Mouse (Mus musculus): Measurements from ENCODE around the gene Gab1.
A peak's percentile ranks its signal among the peaks of the same experiment; 100 is the strongest.

Gab1 gene

GRCm38 (mm10) chr8:80880196-80881106 lies at the start of gene Gab1:
Gene Gab1 (minus strand): TSS chr8:80880519.
- DNase-seq (ENCODE audit: low spot score in 2 of 2), result peak; percentile 36 to 71

- DNase-seq (ENCODE audit: low spot score in 2 of 2), result no peak
Measured at GRCm38 (mm10) chr8:80928770-80929169, 48.5 kb upstream of the Gab1 start.

- no peak for DNase-seq (ENCODE audit: low spot score in 2 of 2)
Measured at GRCm38 (mm10) chr8:80923794-80924316, 43.5 kb upstream of the Gab1 start.

- DNase-seq (ENCODE audit: low spot score in 2 of 2), result peak in 1 of 2 experiments; percentile 20
Measured at GRCm38 (mm10) chr8:80922642-80923041, 42.3 kb upstream of the Gab1 start.

GRCm38 (mm10) chr8:80919130-80919529 lies 38.8 kb upstream of the Gab1 start:
- DNase-seq (ENCODE audit: low spot score in 2 of 2), result no peak

DNA sequence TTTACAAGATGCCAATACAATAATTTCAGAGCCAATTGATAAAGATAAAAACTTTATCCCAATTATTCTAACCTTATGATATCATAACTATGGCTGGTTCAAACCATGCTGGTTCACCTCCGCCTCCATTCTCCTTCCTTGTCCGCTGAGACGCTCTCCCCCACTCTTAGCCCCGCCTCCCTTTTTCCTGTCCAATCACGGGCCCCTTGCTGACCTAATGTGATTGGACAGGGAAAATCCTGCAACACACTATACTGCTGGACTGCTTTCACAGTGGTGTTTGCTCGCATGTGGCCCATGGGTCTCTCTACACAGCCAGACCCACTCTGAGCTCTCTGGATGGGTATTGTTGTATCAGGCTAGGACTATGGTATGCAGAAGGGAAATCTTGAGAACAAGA lies 38.2 kb upstream of the Gab1 start:
- no peak for DNase-seq (ENCODE audit: low spot score in 2 of 2)

GRCm38 (mm10) chr8:80916463-80917235 lies 36.3 kb upstream of the Gab1 start:
- DNase-seq (ENCODE audit: low spot score in 2 of 2), result no peak

DNA sequence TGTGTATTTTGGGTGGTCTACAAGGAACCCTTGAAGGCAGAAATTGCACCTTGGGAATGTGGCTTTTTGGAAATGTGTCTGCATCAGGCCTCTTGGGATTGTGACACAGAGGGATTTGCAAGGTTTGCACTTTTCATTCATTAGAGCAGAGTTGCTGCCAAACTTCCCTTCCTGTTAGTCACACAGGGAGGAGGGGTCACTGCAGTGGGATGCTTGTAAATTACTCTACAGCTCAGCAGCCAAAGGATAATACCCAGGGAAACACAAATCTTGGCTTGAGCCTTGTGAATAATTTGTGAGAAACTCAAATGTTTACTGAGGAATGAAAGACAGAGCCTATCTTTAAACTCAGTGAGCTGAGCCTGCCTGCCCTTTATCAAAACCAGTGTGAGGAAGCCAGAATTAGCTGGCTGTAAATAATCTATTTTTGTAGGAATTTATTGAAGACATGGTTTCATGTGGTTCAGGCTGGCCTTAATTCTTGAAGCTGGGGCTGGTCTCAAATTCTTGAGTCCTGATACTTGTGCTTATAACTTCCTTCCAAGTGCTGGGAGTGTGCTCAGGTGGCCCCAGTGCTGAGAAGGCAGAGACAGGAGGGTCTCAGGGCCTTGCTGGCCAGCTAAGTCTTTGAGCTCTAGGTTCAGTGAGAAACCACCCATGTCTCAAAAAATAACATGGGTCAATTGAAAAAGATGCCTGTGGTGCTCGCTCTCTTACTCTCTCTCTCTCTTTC lies 32.9 kb upstream of the Gab1 start:
- no peak for DNase-seq (ENCODE audit: low spot score in 2 of 2)

GRCm38 (mm10) chr8:80911400-80911799 lies 31.1 kb upstream of the Gab1 start:
- no peak for DNase-seq (ENCODE audit: low spot score in 2 of 2)

DNA sequence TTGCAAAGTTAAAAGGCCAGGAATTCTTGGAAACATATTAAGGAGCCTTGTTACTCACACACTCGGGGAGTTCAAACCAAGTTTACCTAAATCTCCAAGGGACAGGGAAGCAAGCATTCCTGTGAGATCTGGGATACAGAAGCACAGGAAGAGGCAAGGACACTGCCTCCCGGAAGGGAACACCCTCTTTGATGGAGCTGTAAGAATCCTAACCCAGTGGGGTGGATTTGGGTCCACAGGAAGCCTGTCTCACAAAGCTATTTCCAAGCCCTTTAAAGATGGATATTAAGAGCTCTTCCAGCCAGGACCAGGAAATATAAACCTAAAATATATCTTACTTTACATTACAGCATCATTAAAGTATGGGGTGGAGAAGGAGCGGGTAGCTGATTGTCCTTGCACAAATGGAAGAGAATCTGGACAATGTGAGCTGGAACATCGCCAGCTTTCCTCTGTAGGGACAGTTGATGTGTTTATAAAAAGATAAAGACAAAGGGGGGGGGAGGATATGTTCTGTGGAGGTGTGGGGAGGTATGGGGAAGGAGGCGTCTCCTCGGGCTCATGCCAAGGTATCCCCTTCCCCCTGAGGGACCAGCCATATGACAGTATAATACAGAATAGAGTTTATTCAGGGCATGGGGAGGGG lies 28.1 kb upstream of the Gab1 start:
- no peak for DNase-seq (ENCODE audit: low spot score in 2 of 2)

DNA sequence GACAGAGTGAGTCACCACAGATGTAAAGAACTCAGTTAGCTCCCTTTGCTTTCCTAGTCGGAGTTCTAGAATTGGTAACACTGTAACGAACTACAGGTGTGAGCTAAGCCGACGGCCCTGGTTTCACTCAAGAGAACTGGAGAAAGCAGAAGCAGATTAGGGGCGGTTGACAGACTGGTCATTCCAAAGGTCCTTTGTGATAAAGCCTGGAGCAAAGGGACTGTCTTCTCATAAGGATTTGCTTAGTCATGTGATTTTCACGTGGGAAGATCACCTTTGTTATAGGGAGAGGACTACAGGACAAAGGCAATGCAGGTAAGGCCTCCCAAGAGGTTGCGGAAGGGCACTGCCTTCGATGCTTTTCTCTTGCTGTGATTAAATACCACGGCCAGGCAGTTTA lies 22.0 kb upstream of the Gab1 start:
- no peak for DNase-seq (ENCODE audit: low spot score in 2 of 2)

DNA sequence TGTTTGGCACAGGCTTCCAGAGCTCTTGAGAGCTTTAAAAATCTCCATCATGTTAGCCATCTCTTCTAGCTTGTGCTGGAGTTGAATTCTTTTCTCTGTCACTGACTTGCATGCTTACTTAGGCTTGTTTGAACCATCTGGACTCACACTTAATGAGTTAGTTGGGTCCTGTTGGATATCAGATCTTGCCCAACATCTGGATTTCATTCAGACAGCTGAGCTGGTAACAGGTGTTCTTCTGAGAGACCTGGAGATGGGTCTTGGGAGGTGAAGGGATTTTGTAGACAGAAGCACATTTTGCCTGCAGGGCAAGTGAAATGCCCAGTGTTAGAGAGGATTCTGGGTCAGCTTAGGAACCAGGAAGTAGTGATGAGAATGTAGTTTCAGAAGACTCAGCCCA lies 19.0 kb upstream of the Gab1 start:
- DNase-seq (ENCODE audit: low spot score in 2 of 2), result no peak

DNA sequence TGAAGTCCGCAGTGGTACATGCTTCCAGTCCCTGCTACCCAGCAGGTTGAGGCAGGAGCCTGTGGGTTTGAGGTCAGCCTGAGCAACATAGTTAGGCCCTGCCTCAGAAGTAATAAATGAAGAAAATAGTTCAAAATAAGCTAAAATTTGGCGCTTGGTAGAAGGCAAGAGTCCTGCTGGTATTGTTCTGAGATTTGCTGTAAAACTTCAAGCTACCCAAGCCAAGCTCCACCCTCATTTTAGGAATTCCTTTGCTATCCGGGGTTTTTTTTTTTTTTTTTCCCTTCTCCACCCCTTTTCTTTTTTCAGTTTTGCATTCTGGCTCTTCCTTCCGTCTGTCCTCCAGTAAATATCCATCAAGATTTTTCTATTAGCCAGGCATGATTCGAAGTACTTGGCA lies 15.7 kb upstream of the Gab1 start:
- DNase-seq (ENCODE audit: low spot score in 2 of 2), result no peak

DNA sequence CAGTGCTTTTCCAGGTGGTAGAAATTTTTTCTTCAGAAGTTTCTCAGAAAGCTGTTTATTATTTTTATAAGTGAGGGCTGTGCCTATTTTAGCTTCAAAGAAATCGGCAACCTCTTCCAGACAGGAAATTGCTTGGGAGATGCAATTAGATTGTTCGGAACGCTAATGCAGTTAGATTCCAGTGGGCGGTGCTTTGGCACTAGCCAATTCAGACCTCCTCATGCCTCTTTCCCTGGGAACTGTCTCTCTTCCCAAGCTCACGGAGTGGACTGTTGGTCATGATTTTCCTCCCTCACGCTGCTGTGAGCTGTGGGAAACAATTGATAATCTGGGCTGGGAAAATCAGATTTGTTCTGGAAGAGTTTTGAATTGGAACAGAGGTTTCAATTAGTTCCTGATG lies 15.1 kb upstream of the Gab1 start:
- no peak for DNase-seq (ENCODE audit: low spot score in 2 of 2)

GRCm38 (mm10) chr8:80894528-80894927 lies 14.2 kb upstream of the Gab1 start:
- DNase-seq (ENCODE audit: low spot score in 2 of 2), result no peak

GRCm38 (mm10) chr8:80879426-80880195 lies 708 bp downstream of the Gab1 start:
- DNase-seq (ENCODE audit: low spot score in 2 of 2), result peak; percentile 41 to 56

- peak in 1 of 2 experiments; percentile 31 for DNase-seq (ENCODE audit: low spot score in 2 of 2)
Measured at GRCm38 (mm10) chr8:80878801-80879425, 1.4 kb downstream of the Gab1 start.

GRCm38 (mm10) chr8:80878146-80878545 lies 2.2 kb downstream of the Gab1 start:
- no peak for DNase-seq (ENCODE audit: low spot score in 2 of 2)

DNA sequence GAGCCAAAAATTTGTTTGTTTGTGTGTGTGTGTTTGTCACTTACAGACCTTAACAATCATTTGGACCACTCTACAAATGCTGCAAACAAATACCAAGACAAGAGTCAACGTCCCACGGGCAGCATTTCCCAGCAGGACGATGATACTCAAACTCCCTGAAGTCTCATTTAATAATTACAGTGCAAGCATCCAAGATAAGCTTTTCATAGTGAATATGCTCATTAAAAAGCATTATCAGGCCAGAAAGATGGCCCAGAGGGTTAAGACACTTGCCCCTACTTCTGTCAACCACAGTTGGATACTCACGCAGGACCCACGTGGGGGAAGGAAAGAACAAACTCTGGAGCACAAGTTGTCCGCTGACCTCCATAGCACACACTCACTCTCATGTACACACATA lies 4.8 kb downstream of the Gab1 start:
- DNase-seq (ENCODE audit: low spot score in 2 of 2), result no peak

All from spleen, postnatal 10 days (tissue).